Mouse (Mus musculus) G1E (cell line): Measurements from ENCODE around the gene Phf3. TPM values are rescaled to one million over a fixed set of nuclear protein-coding genes. Genes with fewer than 3 reads are reported as not detected.

Experiments
- ATAC-seq: 2 replicates; pipeline ENCODE4 v1.8.0; 2016; ENCODE audit warnings: mild to moderate bottlenecking; ENCODE audit not compliant: insufficient number of reproducible peaks, poor library complexity, low FRiP score, severe bottlenecking; ENCODE audit errors: extremely low read depth
- DNase-seq: peaks from one replicate; pipeline ENCODE4 v3.0.0; 2012; ENCODE audit warnings: low spot score
- H3K27me3 ChIP-seq: 2 replicates; pipeline ENCODE4 v1.6.1; 2012; ENCODE audit warnings: mild to moderate bottlenecking, low read length, inconsistent platforms; ENCODE audit not compliant: insufficient read depth
- H3K36me3 ChIP-seq: replicated peaks from 2 replicates; pipeline ENCODE3; 2012; ENCODE audit warnings: mild to moderate bottlenecking, inconsistent platforms
- H3K4me1 ChIP-seq: 2 replicates; pipeline ENCODE4 v1.6.1; 2012; ENCODE audit warnings: low read depth, low read length, inconsistent platforms, mixed read lengths; ENCODE audit not compliant: insufficient read depth
- H3K4me3 ChIP-seq: 2 replicates; pipeline ENCODE4 v1.5.1; 2012; ENCODE audit warnings: low read depth, mild to moderate bottlenecking, inconsistent platforms, low read length, moderate library complexity, mixed read lengths
- H3K9me3 ChIP-seq: replicated peaks from 2 replicates; pipeline ENCODE4 v1.6.1; 2012; ENCODE audit warnings: inconsistent platforms
- CTCF ChIP-seq: IDR thresholded peaks from 2 replicates; pipeline ENCODE4 v1.5.1; 2012; ENCODE audit warnings: low read depth, low read length, inconsistent platforms, mixed read lengths
- GATA1 ChIP-seq: IDR thresholded peaks from 2 replicates; pipeline ENCODE4 v1.6.1; 2012; ENCODE audit warnings: borderline replicate concordance, low read length, inconsistent platforms, mixed read lengths
- GATA2 ChIP-seq: IDR thresholded peaks from 2 replicates; pipeline ENCODE4 v1.6.1; 2012; ENCODE audit warnings: low read depth, low read length, inconsistent platforms, borderline replicate concordance
- POLR2AphosphoS5 ChIP-seq: IDR thresholded peaks from 2 replicates; pipeline ENCODE4 v1.6.1; 2012; ENCODE audit warnings: low read depth, low read length, inconsistent platforms; ENCODE audit not compliant: insufficient replicate concordance
- TAL1 ChIP-seq: conservative IDR thresholded peaks from 2 replicates; pipeline ENCODE4 v1.6.1; 2012; ENCODE audit warnings: low read depth, low read length, inconsistent platforms, mixed read lengths
- polyA plus RNA-seq: library from polyadenylated mRNA; stranded (reverse); fragments of >175 nt; gene quantifications from 2 replicates; pipeline ENCODE4 v1.2.3, GENCODE M21; 2012
- total RNA-seq, 2 experiments: library from RNA; stranded (forward) in 1 of 2; stranded (reverse) in 1 of 2; fragments of 200-1000 nt in 1 of 2; fragments of >200 nt in 1 of 2; fragmentation: Nextera tagmentation in 1 of 2; gene quantifications; 2 replicates each; pipeline ENCODE4 v1.2.3; 2014 to 2017

Gene Phf3
- total RNA-seq (2014; fragmentation: Nextera tagmentation) (246 and 279 TPM in 2 replicates), total RNA-seq (2017) (174 and 253 TPM in 2 replicates), polyA plus RNA-seq (59.5 and 66.4 TPM in 2 replicates)

DNA sequence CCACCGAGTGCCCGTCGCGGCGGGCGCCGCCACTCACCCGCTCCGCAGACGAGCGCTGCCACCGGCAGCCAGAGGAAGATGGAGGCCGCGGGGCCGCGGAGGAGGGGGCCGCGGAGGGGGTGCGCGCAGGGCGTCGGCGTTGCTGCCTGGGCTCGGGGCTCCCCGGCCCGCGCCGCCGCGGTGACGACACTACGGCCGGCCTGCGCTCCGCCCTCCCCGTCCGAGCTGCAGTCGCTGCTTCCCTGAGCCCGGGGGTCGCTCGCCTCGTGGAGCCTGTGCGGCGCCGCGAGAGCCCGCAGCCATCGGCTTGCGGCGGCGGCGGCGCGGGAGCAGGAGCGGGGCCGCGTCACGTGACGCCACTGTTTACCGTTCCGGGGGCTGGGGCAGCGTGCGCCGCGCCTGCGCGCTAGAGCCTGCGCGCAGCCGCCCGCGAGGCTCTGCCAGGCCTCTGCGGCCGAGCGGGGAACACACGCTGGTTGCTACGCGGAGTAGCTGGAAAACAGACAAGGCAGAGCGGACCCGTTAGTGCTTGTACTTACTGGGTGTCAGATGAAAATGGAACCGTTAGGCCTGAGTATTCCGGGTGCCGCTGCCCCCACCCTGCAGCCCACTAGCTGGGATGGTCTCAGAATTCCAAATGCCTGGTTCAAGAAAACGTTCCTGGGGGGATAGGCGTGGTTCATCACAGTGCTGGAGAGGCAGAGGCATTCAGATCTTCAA, at the start of gene Phf3:
Gene Phf3, minus strand, starts transcription at position 381 of the 720 bp plus-strand sequence.
- H3K9me3 ChIP-seq, result no peaks in the 10 kb centered on the region
- H3K4me1 ChIP-seq, result peaks cover 30% of the 10 kb centered on the region
- H3K4me3 ChIP-seq, result peak within 1 kb of the TSS; percentile 89
- DNase-seq (peak; percentile 94), ATAC-seq (peak; percentile 70)
- no peaks in the 10 kb centered on the region for H3K27me3 ChIP-seq
- peaks cover 9% of the 10 kb centered on the region for H3K36me3 ChIP-seq
- TF ChIP-seq CTCF (no peak), POLR2AphosphoS5 (no peak), GATA1 (no peak), GATA2 (no peak), TAL1 (no peak)

DNA sequence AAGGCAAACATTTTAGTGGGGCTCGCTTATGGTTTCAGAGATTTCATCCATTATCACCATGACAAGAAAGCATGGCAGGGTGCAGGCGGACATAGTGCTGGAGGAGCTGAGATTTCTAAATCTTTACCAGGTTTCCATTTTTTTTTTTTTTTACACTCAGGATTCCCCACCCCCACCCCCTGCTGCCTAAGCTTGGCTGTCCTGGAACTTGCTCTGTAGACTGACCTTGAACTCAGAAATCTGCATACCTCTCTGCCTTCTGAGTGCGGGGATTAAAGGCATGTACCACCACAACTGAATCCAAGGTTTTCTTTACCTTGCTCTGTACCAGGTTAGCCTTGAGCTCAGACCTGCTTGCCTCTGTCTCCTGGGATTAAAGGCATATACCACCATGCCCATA, 48.5 kb upstream of the Phf3 start:
- Histone ChIP-seq H3K9me3 (peaks cover 22% of the 10 kb centered on the region), H3K36me3 (no peaks in the 10 kb centered on the region), H3K27me3 (0 out of 2 replicates have a peak, but pooled peaks cover 2% of the 10 kb centered on the region), H3K4me3 (no peak overlapping the region), H3K4me1 (no peaks in the 10 kb centered on the region)
- DNase-seq, result no peak
- ATAC-seq, result no peak
- no peak for TF ChIP-seq TAL1
- TF ChIP-seq GATA2, result no peak
- TF ChIP-seq GATA1, result no peak
- no peak for TF ChIP-seq POLR2AphosphoS5
- TF ChIP-seq CTCF, result no peak

DNA sequence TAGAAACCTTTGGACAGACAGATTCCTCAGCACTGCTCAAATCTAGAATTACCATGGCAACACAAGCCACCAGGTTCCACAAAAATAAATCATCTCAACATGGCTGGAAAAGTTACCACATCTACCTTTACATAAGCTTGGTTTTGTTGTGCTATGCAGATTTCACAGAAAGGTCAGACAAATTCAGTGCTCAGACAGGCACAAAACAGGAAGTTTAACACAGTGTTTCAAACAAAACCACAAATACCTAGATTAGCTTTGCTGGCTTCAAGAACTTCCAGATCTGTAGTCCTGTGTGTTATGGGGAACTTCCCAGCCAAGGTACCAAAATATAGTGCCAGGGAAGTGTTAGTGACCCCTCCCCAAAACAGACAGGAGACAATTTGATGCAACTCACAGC, 47.5 kb upstream of the Phf3 start:
- DNase-seq, result no peak
- no peaks in the 10 kb centered on the region for H3K4me1 ChIP-seq
- TF ChIP-seq GATA1, result no peak
- TF ChIP-seq TAL1, result no peak
- no peak for TF ChIP-seq POLR2AphosphoS5
- no peak for TF ChIP-seq GATA2
- TF ChIP-seq CTCF, result no peak
- no peak overlapping the region for H3K4me3 ChIP-seq
- H3K27me3 ChIP-seq, result 0 out of 2 replicates have a peak, but pooled peaks cover 1% of the 10 kb centered on the region
- H3K9me3 ChIP-seq, result peaks cover 24% of the 10 kb centered on the region
- no peaks in the 10 kb centered on the region for H3K36me3 ChIP-seq
- no peak for ATAC-seq

DNA sequence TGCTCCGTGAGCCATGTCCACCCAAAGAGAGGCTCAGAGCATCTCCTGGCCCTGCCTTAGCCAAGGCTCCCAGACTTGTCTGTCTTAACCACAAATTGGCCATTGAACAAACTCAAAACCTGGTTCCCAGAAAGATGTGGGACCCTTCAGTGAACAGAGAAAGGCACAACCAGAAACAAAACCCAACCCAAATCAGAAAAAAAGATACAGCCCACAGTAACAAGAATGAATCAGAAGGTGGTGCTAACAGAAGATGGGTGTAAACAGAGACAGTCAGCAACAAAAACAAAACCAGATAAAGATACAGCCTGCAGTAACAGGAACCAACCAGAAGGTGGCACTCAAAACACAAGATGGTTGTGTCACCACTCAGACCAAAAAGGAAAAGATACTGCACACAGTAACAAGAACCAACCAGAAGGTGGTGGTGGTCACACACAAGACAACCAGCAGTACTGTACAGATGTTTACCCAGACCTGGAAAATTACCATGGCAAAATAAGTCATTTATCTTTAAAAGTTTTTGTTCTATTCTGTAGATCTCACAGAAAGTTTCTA, 47.0 kb upstream of the Phf3 start:
- H3K27me3 ChIP-seq, result no peaks in the 10 kb centered on the region
- peak; percentile 29; the same call in 1 of the 2 replicates for TF ChIP-seq CTCF
- no peak for TF ChIP-seq POLR2AphosphoS5
- peaks cover 24% of the 10 kb centered on the region for H3K9me3 ChIP-seq
- ATAC-seq, result no peak
- DNase-seq, result no peak
- no peak overlapping the region for H3K4me3 ChIP-seq
- H3K36me3 ChIP-seq, result no peaks in the 10 kb centered on the region
- H3K4me1 ChIP-seq, result no peaks in the 10 kb centered on the region

DNA sequence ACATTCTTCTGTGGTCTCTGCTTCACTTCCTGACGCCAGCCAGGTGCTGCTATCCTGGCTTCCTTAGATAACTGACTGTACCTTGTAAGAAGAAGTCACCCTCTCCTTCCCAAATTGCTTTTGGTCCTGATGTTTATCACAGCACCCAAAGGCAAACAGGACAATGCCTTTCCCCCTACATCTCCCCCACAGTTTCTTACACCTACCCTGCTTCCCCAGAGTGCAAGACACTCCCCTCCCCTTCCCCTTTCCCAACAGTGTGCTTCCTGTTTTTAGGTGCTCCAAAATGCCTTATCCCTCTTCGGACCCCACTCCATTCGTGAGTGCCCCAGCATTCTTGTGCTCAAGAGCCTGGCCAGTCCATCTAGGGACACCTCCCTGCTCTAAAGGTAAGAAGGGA, 36.5 kb upstream of the Phf3 start:
- no peaks in the 10 kb centered on the region for H3K36me3 ChIP-seq
- no peak overlapping the region for H3K4me3 ChIP-seq
- no peaks in the 10 kb centered on the region for H3K4me1 ChIP-seq
- no peaks in the 10 kb centered on the region for H3K9me3 ChIP-seq
- H3K27me3 ChIP-seq, result peaks cover 2% of the 10 kb centered on the region
- ATAC-seq (no peak), DNase-seq (no peak)
- TF ChIP-seq GATA1 (no peak), GATA2 (no peak), TAL1 (no peak), POLR2AphosphoS5 (no peak), CTCF (no peak)

DNA sequence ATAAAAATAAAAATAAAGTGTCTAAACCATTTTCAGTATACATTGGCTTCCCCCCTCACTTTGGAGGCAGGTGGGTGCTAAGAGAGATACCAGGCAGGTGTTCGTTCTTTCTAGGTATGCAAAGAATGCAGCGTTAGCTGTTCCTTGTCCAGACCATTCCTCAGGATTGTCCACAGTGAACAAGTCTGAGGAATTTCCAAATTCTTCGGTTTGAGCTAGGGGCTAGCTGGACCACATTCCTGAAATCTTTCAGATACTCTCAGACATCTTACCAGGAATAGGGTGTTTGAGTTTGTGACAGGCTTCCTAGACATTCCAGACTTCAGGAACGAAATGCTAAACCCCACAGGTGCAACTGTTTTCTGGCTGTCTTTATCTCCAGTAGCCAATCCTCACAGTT, 35.1 kb upstream of the Phf3 start:
- DNase-seq (no peak), ATAC-seq (no peak)
- no peak overlapping the region for H3K4me3 ChIP-seq
- TF ChIP-seq GATA1 (no peak), TAL1 (no peak)
- no peaks in the 10 kb centered on the region for H3K36me3 ChIP-seq
- no peaks in the 10 kb centered on the region for H3K4me1 ChIP-seq
- H3K9me3 ChIP-seq, result no peaks in the 10 kb centered on the region
- H3K27me3 ChIP-seq, result peaks cover 2% of the 10 kb centered on the region
